Mouse (Mus musculus): Measurements from ENCODE around the gene Homez. TPM values are rescaled to one million over a fixed set of nuclear protein-coding genes. Genes with fewer than 3 reads are reported as not detected.
A peak's percentile ranks its signal among the peaks of the same experiment; 100 is the strongest.

Homez gene
- total RNA-seq (2014; fragmentation: Nextera tagmentation) (1.2 and 16.1 TPM in 2 replicates), total RNA-seq (2017) (1.5 and 6.1 TPM in 2 replicates)

DNA sequence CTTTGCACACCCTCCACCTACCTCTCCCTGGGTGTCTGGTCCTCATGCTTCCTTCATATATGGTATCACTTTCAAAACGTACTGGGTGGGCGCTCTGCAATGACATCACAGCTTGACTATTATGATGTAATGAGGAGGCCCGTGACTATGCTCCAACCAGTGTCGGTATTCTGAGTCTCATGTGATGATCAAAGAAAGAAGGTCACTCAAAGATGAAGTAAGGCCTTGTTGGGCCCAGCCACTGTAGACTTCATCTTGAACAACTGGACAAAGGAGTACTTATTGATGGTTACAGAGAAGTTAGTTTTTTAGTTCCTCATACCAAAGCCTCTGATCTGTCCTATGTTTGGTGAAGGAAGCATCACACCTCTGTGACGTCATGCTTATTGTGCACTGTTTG is at the start of gene Homez:
Homez (minus strand) TSS at position 101 of the 400 bp plus-strand sequence.
- no peak for ATAC-seq (replicated peaks; ENCODE audit: low FRiP score, low TSS enrichment, poor library complexity, severe bottlenecking)

DNA sequence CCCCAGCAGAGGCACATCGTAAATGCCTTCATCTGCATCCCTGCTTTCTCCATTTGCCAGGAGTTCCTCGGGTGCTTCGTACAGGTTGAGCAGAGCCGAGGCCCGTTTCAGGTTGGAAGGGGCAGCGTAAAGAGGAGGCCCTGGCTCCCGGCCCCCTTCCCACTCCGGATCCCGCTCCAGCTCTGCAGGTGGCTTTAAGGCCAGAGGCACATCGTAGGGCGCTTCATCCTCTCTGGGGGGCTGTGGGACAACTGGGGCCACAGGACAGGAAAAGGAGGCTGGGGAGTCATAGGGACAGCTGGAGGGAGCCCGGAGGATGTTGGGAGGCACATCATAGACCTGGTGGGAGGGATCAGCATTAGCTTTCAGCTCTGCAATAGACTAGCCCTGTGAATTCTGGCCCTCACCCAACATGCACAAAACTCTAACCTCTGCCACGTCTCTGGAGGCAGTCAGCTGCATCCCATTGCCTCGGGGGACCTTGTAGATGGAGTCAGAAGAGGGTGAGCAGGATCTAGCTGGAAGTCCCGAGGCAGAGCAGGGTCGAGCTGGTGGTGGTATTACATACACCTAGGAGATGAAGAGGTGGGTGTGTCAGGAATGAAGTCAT is 49.4 kb upstream of the Homez start:
- no peak for ATAC-seq (replicated peaks; ENCODE audit: low FRiP score, low TSS enrichment, poor library complexity, severe bottlenecking)

DNA sequence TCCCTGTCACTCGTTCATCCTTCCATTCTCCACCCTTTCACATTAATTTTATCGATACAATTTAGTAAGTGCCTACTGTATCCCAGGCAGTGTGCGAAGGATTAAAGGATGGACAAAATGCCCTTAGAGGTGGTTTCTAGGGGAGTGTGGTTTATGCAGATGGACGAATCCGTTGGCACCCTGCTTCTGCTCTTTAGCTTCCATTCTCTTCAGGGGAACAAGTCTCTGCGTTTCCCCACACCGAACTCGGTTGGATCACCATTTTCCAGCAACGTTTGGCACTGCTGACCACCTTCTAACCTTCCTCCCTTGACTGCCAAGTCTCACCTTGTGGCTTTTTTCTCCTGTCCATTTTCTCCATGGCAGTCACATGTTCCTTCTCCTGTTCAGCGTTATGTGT is 42.6 kb upstream of the Homez start:
- no peak for ATAC-seq (replicated peaks; ENCODE audit: low FRiP score, low TSS enrichment, poor library complexity, severe bottlenecking)

DNA sequence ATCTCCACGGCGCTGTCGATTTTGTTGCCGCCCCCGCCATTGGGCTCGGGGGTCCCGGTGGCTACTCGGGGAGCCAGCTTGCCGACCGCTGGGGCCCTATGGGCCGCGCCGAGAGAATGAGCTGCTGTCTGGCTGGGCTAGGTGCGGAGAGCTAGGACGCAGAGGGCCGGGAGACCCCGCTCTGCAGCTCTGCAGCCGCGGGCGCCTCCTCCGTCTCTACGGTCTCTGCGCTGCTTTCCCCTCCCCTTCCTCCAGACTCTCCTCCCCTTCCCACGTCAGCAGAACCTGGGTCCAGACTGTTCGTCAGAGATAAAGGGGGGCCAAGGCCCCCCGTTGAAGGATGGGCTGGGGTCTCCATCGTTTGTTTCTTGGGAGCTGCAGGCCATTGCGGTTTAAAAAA is 42.1 kb upstream of the Homez start, which contains the start of gene Slc22a17:
Slc22a17 (minus strand) TSS at position 247 of the 400 bp plus-strand sequence.
- no peak for ATAC-seq (replicated peaks; ENCODE audit: low FRiP score, low TSS enrichment, poor library complexity, severe bottlenecking)

DNA sequence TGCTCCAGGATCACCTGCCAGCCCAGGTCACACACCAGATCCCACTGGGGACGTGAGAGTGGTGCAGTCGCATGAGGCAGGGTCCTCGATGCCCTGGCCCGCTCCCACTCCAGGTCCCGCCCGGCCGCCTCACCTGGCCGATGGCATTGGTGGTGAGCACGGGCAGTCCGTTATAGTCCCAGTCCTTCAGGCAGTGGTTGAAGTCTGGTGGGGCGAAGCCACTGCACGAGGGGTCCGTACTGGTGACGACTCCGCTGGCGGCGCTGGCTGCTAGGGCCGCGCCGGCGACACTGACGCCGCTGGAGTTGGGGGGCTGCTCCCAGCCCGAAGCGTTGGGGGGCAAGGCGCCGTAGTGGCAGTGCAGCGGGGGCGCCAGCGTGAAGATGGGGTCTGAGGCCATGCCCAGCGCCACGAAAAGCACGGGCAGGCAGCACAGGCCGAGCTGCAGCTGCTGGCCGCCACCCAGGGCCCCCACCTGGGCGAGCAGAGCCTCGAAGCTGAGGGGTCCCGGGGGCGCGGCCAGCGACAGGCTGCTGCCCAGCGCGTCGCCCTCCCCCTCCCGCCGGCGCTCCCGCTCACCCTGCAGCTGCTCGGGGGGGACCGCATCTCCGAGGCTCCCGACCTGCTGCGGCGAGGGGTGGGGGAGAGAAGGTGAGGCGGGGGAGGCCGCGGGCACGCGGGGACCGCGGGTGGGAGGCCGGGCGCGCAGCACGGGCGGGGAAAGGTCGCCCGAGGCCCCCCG is 41.5 kb upstream of the Homez start:
- ATAC-seq (replicated peaks; ENCODE audit: low FRiP score, low TSS enrichment, poor library complexity, severe bottlenecking), result no peak

DNA sequence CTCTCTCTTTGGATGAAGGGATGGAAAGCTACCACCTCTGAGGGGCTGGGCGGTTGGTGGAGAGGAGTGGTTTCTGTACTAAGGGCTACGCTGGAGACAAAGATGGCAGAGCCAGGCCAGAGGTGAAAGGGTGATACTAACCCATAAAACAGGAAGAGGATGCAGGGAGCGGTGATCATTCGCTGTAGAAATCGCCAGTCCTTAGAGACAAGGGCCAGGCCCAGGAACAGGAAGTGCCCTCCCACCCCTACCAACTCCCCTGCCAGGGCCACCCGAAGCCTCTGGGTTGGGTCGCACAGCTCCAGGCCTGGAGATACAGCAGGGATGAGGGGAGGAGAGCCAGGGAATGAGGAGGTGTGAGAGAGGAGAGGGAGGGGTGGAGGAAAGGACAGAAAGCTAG is 37.9 kb upstream of the Homez start:
- no peak for ATAC-seq (replicated peaks; ENCODE audit: low FRiP score, low TSS enrichment, poor library complexity, severe bottlenecking)

DNA sequence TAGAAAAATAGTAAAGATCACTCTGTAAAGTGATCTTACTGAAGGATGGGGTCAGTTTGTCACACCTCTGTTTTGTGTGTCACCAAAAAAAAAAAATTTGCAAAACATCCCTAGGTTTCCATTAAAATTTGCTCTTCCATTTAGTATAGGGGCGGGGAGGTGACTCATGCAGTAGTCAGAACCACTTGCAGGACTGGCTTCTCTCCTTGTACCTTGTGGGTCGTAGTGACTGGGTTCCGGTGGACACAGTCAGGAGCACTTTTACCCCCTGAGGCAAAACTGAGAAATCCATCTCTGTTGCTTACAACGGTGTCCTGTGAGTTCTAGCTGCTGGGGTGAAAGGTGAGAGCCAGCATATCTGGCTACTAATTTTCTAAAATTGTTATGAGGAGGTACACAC is 32.9 kb upstream of the Homez start:
- no peak for ATAC-seq (replicated peaks; ENCODE audit: low FRiP score, low TSS enrichment, poor library complexity, severe bottlenecking)

DNA sequence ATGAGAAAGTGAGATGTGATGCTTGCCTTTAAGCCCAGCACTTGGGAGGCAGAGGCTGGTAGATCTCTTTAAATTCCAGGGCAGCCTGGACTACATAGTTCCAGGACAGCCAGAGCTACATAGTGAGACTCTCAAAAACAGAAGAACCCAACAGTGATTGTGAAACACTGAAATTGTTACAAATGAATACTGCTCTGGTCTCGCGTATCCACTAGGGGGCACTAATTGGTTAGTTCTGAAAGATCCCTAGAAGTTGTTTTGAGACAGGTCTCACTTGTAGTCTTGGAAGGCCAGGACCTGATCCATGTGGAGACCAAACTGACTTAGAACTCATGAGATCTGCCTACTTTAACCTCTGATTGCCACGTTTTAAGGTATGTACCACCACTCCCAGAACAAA is 29.6 kb upstream of the Homez start:
- ATAC-seq (replicated peaks; ENCODE audit: low FRiP score, low TSS enrichment, poor library complexity, severe bottlenecking), result peak; percentile 70

DNA sequence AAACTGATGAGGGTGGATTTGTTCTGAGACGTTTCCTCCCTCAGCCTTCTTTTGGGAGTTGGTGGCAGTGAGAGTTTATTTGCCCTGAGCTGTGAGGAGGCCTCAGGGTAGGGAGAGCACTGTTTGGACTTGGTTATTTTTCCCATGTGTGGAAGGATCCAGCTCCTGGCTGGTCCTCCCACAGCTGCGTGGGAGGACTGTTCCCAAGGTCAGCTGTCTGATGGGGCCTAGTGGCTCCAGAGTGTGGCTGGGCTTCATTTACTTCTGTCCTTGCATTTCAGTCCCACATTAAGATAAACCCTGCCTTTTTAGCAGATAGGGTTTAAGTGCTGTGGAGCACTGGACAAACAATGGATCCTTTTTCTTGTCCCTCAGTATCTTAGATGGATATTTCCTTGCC is 26.7 kb upstream of the Homez start:
- no peak for ATAC-seq (replicated peaks; ENCODE audit: low FRiP score, low TSS enrichment, poor library complexity, severe bottlenecking)

DNA sequence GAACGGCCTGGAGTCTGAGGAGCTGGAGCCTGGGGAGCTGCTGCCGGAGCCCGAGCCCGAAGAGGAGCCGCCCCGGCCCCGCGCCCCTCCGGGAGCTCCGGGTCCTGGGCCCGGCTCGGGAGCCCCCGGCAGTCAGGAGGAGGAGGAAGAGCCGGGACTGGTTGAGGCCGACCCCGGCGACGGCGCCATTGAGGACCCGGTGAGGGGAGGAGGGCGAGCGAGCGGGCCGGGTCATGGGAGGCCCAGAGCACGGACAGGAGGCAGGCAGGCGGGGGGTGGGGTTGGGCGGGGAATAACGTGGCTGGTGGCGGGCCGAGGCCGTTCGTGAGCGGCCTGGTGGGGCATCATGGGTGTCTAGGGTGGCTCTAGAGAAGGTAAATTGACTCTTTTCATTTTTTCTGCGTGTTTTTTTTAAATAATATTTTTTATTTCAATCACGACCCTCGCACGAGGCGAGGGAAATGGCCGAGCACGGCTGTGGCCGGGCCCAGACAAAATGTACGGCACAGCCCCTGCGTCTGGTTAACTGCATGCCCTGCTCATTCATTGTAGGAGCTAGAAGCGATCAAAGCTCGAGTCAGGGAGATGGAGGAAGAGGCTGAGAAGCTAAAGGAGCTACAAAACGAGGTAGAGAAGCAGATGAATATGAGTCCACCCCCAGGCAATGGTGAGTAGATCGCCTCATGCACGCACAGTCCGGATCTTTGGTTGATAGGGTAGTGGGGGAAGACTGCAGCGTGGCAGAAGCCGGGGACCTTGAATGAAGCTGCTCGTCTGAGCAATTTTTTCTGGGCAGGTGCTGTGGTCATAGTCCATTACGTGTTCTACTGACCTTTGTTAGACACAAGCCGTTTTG is 23.8 kb upstream of the Homez start:
- no peak for ATAC-seq (replicated peaks; ENCODE audit: low FRiP score, low TSS enrichment, poor library complexity, severe bottlenecking)

DNA sequence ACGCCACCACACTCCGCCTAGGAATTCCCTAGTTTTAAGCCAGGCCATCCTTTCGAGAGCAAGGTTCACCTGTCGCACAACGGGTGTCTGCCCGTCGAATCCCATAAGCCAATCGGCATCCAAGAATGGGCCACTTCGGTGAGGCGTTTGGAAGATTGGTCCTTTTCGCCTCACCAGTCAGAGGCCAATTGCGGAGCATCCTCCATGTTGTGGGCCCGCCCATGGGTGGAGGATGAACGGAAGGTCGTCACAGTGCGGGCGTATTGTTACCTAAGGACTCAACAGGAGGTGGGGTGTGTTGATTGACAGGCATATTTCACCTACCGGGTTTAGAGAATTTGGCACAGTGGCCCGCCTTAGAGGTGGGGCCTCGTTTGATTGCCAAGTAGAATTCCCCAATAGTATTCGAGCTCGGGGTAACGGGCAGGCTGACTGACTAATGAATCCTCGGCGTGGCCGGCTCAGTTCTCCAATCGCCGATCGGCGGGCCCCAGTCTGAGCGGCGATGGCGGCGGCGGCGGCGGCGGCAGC is 23.0 kb upstream of the Homez start:
- ATAC-seq (replicated peaks; ENCODE audit: low FRiP score, low TSS enrichment, poor library complexity, severe bottlenecking), result peak; percentile 100

DNA sequence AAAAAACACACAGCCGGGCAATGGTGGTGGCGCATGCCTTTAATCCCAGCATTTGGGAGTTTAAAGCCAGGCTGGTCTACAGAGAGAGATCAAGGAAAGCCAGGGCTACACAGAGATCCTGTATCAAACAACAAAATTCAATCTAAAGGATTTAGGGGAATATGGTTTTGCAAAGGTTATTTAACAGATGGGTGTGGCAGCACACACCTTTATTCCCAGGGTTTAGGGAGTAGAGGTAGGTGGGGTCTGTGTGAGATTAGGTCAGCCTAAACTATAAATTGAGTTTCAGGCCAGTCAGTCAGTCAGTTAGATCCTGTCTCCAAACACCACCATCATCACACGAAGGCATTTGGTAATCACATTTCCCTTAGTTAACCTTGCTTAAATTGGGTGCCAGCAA is 21.4 kb upstream of the Homez start, which contains the start of gene Pabpn1:
Pabpn1 (plus strand) TSS at position 301 of the 400 bp plus-strand sequence.
- ATAC-seq (replicated peaks; ENCODE audit: low FRiP score, low TSS enrichment, poor library complexity, severe bottlenecking), result no peak

DNA sequence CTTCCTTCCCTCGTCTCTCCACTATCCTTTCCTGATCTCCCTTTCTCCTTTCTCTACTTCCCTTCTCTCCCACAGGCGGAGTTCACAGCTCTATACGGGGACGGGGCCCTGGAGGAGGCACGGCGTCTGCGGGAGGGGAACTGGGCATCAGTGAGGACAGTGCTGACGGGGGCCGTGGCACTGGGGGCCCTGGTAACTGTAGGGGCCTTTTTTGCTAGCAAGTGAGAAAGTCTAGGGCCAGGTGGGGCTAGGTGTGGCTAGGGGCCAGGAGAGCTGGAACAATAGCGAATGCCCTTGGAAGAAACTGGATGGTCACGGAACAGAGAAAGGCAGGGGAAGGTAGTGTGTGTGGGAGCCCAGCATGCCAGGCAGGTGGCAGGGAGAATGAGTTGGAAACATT is 14.5 kb upstream of the Homez start:
- no peak for ATAC-seq (replicated peaks; ENCODE audit: low FRiP score, low TSS enrichment, poor library complexity, severe bottlenecking)

DNA sequence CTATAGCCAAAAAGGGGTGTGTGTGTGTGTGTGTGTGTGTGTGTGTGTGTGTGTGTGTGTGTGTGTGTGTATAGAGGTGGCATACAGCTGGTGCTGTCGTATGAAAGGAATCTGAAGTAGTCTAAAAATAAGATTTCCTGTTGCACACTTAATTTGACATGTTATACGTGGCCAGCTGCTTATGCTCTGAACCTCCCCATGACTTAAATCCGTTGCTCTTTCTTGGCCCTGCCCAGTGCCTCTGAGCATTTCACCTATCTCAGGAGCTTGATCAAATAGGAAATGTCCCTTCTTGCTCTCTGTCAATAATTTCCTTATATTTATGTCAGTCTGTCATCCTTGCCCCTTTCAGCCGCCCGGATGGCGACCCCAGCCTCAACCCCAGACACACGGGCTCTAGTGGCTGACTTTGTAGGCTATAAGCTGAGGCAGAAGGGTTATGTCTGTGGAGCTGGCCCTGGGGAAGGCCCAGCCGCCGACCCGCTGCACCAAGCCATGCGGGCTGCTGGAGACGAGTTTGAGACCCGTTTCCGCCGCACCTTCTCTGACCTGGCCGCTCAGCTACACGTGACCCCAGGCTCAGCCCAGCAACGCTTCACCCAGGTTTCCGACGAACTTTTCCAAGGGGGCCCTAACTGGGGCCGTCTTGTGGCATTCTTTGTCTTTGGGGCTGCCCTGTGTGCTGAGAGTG is 13.4 kb upstream of the Homez start:
- no peak for ATAC-seq (replicated peaks; ENCODE audit: low FRiP score, low TSS enrichment, poor library complexity, severe bottlenecking)

DNA sequence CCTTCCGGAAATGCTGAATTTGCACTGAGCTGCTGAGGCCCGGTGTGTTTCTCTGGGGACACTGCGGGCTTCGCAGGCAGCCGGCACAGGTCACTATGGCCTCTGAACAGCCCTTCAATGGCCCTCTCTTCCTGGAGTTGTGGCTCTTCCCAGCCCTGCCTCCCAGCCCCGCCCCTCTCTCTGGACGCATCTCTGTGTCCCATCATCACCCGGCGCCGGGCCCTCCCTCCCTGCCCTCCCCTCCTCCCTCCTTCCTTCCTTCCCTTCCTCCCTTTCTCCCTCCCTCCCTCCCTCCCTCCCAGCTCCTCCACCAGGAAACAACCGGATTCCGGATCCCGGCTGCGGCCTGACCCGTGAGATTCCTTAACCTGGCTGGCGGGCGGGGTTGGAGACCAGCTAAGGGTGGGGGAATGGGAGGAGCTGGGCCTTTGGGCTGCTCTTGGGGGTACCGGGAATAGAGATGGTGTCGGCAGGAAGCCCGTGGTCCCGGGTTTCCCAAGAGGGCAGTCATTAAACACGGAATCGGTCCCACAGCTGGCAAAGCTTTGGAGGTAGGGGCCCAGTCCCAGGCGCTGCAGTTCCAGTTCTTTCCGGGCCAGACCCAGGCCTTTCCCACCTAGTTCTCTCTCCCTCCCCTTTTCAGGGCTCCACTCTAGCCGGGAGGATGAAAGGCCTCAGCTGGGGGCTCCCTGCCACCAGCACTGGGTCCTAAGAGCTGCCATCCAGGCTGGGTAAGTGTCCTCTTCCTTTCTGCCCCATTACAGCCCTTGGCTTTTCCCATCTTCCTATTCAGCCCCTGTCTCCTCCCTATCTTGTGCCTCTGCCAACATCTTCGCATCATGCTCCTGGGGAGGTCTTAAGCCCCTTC is 12.6 kb upstream of the Homez start, which contains the start of the genes Bcl2l2 and Gm20521:
Bcl2l2 (plus strand) TSS at position 224 of the 868 bp plus-strand sequence.
Gm20521 (plus strand) TSS at position 288 of the 868 bp plus-strand sequence.
- peak; percentile 90 for ATAC-seq (replicated peaks; ENCODE audit: low FRiP score, low TSS enrichment, poor library complexity, severe bottlenecking)

DNA sequence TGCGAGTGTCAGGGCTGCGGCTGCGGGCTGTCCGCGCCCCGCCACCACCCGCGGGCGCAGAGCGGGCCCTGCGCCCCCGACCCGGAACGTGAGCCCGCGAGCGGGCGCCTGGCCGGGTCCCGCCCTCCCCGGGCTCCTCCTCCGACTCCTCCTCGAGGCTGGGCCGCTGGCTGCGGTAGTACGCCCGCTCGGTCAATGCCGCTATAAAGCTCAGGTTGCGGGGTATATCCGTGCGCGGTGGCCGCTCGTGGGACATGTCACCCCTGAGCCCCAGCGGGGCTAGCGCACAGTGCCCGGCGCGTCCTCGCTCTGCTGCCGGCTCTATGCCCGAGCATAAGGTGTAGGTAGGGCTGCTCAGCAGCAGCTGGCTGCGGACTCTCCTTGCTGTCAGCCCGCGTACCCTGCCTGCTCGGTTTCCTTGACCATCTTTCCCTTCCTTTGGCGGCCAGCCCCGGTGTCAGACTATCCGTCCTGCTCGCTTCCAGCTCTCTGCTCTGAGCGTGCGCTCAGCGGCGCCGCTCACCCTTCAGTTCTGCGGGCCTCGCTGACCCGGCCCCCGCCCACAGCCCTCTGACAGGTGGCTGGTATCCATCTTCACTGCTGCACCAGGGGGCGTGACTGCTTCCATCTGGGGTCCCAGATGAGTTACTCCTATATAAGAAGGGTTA is 6.4 kb upstream of the Homez start, which contains the start of gene Ppp1r3e:
Ppp1r3e (minus strand) TSS at position 503 of the 668 bp plus-strand sequence.
- peak; percentile 73 for ATAC-seq (replicated peaks; ENCODE audit: low FRiP score, low TSS enrichment, poor library complexity, severe bottlenecking)

DNA sequence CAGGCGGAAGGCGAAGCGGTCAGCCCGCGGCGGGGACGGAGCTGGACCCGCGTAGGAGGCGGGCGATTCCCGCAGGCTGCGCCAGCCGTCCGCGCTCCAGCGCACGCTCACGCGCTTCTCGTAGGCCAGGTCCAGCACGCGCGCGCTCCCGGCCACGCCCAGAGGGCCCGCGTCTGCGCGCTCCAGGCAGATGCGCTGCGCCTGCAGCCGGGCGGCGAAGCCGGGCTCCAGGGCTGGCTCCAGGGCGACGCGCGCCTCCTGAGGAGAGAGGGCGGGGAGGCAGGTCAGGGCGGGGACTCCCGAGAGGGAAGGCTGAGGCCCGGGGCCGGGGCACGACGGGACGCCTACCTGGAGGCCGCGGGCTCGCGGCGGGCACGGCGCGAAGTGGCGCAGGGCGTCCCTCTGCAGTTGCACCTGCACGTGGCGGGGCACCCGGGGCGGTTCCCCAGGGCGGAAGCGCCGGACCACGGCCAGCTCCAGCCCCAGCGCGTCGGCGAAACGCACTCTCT is 5.8 kb upstream of the Homez start:
- ATAC-seq (replicated peaks; ENCODE audit: low FRiP score, low TSS enrichment, poor library complexity, severe bottlenecking), result peak; percentile 74
